Mouse (Mus musculus): ENCODE measurements at regions not wholly inside any gene's neighbourhood (a gene's known extent, or its start where the extent isn't known, plus 50 kb on each side); places are given as distances from the start of the nearest gene placed in this dataset.
A peak's percentile ranks its signal among the peaks of the same experiment; 100 is the strongest.
"Not testable (repeated sequence)": the region's sequence is repeated elsewhere in the genome, so short reads cannot be mapped to it uniquely, and the experiment has no call there.

GRCm38 (mm10) chr12:21680026-21680425 lies 262.6 kb upstream of the Ywhaq start:
- not testable (repeated sequence) for DNase-seq (ENCODE audit: low read depth, low spot score)

GRCm38 (mm10) chr12:21649381-21649780 lies 231.9 kb upstream of the Ywhaq start:
- DNase-seq (ENCODE audit: low read depth, low spot score), result not testable (repeated sequence)

DNA sequence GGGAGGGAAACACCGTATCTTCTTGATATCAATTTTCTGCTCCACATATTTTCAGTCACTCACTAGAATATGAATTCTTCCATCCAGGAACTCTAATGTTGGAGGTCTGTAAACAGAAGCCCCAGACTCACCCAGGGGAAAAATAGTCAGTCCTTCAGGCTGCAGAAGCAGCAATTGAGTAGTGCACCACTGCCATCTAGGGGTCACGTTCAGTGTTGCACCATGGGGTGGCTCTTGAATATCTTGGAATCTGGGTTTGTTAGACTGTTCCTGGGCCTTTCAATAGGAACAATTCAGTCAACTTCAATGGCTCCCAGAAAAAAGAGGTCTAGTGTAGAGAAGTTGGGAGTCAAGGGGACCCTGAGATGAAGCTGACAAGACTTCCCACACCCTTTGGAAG lies 196.3 kb upstream of the Ywhaq start:
- DNase-seq (ENCODE audit: low read depth, low spot score), result not testable (repeated sequence)

GRCm38 (mm10) chr12:21568415-21569040 lies 151.1 kb upstream of the Ywhaq start:
- no peak for DNase-seq (ENCODE audit: low read depth, low spot score)

GRCm38 (mm10) chr12:21543962-21544361 lies 126.5 kb upstream of the Ywhaq start:
- not testable (repeated sequence) for DNase-seq (ENCODE audit: low read depth, low spot score)

GRCm38 (mm10) chr12:21543153-21543894 lies 125.9 kb upstream of the Ywhaq start:
- peak; percentile 48 for DNase-seq (ENCODE audit: low read depth, low spot score)

GRCm38 (mm10) chr12:21531766-21532165 lies 114.3 kb upstream of the Ywhaq start:
- DNase-seq (ENCODE audit: low read depth, low spot score), result no peak

- DNase-seq (ENCODE audit: low read depth, low spot score), result not testable (repeated sequence)
These were observed 111.9 kb upstream of the Ywhaq start for GRCm38 (mm10) chr12:21529367-21529766.

- DNase-seq (ENCODE audit: low read depth, low spot score), result not testable (repeated sequence)
These were observed 109.9 kb upstream of the Ywhaq start for GRCm38 (mm10) chr12:21527336-21527735.

DNA sequence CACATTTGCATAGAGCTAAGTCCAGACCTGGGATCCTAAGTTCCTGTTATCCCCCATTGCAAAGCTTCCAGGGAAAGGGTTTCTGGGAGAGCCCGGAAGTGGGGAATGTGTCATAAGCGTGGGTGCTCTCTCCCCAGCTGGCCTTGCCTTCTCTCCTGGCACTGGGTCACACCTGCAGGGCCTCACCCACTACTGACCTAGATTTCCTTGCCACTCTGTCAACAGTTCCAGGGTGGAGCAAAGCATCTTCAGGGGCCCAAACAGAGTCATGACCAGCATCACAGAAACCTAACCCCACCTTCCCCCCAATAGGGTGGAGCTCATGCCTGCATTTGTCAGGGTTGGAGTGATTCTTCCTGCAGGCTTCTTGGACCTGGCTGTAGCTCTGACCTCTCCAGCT lies 109.5 kb upstream of the Ywhaq start:
- not testable (repeated sequence) for DNase-seq (ENCODE audit: low read depth, low spot score)

- DNase-seq (ENCODE audit: low read depth, low spot score), result not testable (repeated sequence)
These were observed 108.1 kb upstream of the Ywhaq start for GRCm38 (mm10) chr12:21525567-21525966.

- no peak for DNase-seq (ENCODE audit: low read depth, low spot score)
These were observed 105.2 kb upstream of the Ywhaq start for GRCm38 (mm10) chr12:21522621-21523020.

GRCm38 (mm10) chr12:21519058-21519457 lies 101.6 kb upstream of the Ywhaq start:
- no peak for DNase-seq (ENCODE audit: low read depth, low spot score)

GRCm38 (mm10) chr12:21512736-21513135 lies 95.3 kb upstream of the Ywhaq start:
- no peak for DNase-seq (ENCODE audit: low read depth, low spot score)

DNA sequence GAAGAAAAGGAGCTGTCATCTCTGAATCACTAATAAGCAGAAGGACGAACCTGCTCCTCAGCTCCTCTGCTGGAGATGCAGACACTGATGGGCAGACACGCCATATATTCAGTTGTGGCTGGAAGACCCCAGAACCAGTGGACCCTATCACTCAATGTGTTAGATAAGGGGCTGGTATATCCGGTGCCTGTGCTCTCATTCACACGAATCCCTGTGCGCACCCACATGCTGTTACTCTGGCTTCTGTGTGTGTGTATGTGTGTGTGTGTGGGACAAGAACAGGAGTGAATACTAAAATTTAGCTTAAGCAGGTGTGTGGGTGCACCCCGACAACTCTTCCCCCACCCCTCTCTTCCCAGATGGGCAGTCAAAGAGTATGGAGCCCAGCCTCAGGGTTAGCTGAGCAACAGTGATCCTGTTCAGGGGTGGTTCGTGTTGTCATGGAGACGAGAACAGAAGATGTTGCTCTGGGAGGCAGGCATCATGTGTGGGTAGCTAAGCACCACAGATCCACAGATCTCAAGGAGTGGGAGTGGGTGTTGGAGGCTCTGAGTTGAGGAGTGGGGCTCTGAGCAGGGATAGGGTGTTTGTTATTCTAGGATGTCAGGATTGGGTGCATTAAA lies 93.7 kb upstream of the Ywhaq start:
- DNase-seq (ENCODE audit: low read depth, low spot score), result no peak

DNA sequence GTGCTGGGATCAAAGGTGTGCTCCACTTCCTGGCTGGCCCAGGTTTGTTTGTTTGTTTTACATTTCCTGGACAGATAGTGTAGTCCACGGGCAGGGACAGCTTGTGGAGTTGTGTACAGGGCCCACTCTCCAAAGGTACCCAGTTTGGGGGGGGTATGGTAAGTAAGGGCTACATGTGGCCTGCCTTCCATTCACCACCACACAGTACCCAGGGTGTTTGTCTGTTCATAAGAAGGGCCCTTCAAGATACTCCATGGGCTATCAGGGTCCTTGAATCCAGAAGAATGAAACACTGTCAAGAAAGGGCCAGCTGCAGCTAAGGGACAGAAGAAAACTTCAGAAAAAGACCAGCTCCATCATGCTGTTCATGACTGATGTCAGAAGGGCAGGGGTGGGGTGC lies 89.6 kb upstream of the Ywhaq start:
- no peak for DNase-seq (ENCODE audit: low read depth, low spot score)

DNA sequence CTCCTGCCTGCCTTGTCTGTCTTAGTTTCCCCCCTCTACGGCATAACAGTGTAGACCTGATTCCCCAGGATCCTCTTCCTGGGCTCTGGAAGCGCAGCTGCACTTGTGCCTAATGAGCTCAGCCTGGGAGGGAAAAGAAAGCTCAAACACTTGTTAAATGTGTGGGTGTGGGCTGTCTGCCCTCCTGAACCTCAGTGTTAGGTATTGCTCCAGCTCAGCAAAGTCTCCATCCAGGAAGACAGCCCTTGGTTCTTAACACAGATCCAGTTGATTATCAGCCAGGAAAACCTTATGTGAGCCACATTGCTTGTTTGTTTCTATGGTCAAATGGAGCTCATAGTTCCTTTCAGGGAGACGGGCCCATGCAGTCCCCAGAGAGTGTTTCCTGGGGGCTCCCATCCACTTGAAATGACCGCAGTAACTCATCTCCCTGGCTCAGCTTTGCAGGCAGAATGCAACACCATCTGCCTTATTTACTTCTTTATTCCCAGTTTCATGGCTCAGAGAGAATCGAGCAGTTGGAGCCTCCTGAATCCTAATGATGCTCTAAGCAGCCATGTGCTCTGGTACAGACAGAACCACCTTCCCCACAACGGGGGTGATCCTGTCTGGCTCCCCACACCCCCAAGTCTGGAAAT lies 88.4 kb upstream of the Ywhaq start:
- DNase-seq (ENCODE audit: low read depth, low spot score), result no peak

DNA sequence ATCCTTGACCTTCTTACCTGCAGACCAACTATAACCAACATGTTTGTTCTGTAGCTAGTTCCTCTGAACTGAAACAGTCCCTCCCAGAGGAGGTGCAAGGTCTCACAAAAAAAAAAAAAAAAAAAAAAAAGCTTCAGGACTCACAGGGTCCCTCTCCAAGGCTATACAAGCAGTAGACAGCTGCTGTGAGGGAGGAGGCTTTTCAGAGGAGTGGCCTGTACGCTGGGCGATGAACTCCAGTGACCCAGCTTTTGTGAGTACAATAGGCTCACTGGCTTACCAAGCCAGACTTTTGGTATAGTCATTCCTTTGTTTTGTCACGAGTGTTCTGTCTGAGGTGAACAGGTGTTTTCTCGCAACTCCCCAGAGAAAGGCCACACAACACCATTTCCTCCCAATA lies 85.8 kb upstream of the Ywhaq start:
- no peak for DNase-seq (ENCODE audit: low read depth, low spot score)

DNA sequence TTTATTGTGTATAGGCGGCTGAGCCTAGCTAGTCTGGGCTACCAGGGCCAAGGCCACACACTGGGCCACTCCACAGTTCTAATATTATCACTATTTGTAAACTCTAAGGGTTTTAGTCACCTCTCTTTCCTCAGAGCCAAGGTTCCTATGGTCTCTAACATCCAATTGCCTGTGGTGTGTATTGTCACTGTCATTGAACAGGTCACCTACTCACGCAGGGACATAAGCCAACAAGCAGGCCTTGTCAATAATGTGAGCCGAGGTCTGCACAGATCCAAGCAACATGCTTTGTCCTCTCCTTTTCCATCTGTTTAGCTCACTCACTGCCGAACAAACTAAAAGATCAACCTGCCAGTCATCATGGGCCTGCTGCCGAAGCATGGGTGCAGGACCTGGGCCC lies 79.5 kb upstream of the Ywhaq start:
- no peak for DNase-seq (ENCODE audit: low read depth, low spot score)

DNA sequence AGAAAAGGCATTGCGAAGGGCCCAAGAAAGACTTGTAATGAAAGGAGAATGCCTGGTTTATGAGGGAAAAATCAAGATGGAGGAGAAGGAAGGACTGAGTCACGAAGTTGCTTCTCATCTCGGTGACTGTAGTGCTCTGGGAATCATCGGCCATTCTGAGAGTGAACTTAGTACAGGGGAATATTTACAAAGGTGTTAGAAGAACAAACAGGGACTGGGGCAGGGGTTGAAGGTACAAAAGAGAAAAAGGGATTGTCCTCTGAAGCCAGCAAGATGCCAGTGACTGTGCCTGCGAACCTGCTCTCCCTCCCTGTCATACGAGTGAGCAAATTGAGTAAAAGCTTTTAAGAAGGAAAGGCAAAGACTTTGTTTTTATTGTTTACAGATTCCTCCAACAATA lies 78.1 kb upstream of the Ywhaq start:
- no peak for DNase-seq (ENCODE audit: low read depth, low spot score)

DNA sequence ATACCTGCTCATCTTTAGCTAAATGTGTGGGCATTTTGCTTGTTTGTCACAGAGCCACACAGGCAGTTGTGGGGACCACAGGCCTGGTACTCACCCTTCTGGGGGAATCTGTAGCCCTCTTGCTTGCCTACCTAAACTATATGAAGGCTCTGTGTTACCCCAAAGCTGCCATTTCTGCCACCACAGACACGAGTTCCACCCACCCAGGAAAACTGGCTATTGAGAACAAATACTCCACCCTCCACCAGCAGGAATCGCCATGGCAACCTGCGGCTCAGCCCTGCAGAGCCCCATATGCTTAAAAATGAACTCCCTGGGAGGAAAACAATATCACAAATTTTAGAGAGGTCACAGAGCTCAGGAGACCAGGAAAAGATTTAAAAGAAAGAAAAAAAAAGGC lies 76.0 kb upstream of the Ywhaq start:
- no peak for DNase-seq (ENCODE audit: low read depth, low spot score)

GRCm38 (mm10) chr12:21492549-21493291 lies 75.3 kb upstream of the Ywhaq start:
- DNase-seq (ENCODE audit: low read depth, low spot score), result no peak
